Comparison of ENCODE assay signal across 32 mouse cellular contexts in genomic region chr4:98795241-98795640, GRCm38 (mm10). TPM values are rescaled to one million over a fixed set of nuclear protein-coding genes. Genes with fewer than 3 reads are reported as not detected.
DNase-seq lines count a peak whose midpoint lies in the region; ATAC-seq and TF ChIP-seq lines count a peak whose summit lies in the region.
"Had no signal": no experiment of that assay in that cellular context is flagged by ENCODE, and none has a peak within 500 bp of the region (broad histone marks: within the 10 kb centered on the region; RNA-seq: fewer than 3 reads in every experiment).

No protein-coding gene starts in this region.

- H3K36me3 ChIP-seq in liver, adult 2 months (ENCODE audit: control insufficient read depth, insufficient read depth, low read length) = no peaks in the 10 kb centered on the region
- H3K36me3 ChIP-seq in liver, postnatal 0 days (replicated peaks; ENCODE audit: insufficient read depth, low read length) = no peaks in the 10 kb centered on the region
- H3K36me3 ChIP-seq in lung, postnatal 0 days (ENCODE audit: insufficient read depth, low read length) = no peaks in the 10 kb centered on the region
- no peaks in the 10 kb centered on the region for H3K36me3 ChIP-seq in kidney, embryonic 16.5 days (ENCODE audit: insufficient read depth, low read length)
- H3K36me3 ChIP-seq: embryonic facial prominence, embryonic 12.5 days; embryonic facial prominence, embryonic 15.5 days; forebrain, embryonic 10.5 days; heart, embryonic 10.5 days; heart, embryonic 13.5 days had no signal

- H3K4me3 ChIP-seq in liver, adult 2 months (ENCODE audit: insufficient read depth, low read depth, low read length) = no peak overlapping the region
- no peak overlapping the region for H3K4me3 ChIP-seq in liver, postnatal 0 days (ENCODE audit: low read depth, low read length)
- no peak overlapping the region for H3K4me3 ChIP-seq in lung, postnatal 0 days (ENCODE audit: low read depth, low read length)
- no peak overlapping the region for H3K4me3 ChIP-seq in kidney, embryonic 16.5 days (ENCODE audit: low read length)
- H3K4me3 ChIP-seq: embryonic facial prominence, embryonic 12.5 days; embryonic facial prominence, embryonic 15.5 days; erythroblast, embryonic 14.5 days; forebrain, embryonic 10.5 days; forebrain, embryonic 13.5 days; heart, adult 2 months; heart, embryonic 10.5 days; heart, embryonic 13.5 days had no signal

- peaks cover 2% of the 10 kb centered on the region for H3K4me1 ChIP-seq in liver, adult 2 months (ENCODE audit: control insufficient read depth, insufficient read depth, low read length)
- H3K4me1 ChIP-seq in liver, postnatal 0 days (ENCODE audit: insufficient read depth) = no peaks in the 10 kb centered on the region
- no peaks in the 10 kb centered on the region for H3K4me1 ChIP-seq in lung, postnatal 0 days (ENCODE audit: insufficient read depth, low read depth, low read length)
- H3K4me1 ChIP-seq in kidney, embryonic 16.5 days (ENCODE audit: insufficient read depth, low read length) = peaks cover 28% of the 10 kb centered on the region

- 24% methylated on average over 2 of the region's 2 CpGs for WGBS in liver, adult 2 months
- WGBS in liver, postnatal 0 days (ENCODE audit: insufficient replicate concordance) = 54% methylated on average over 2 of the region's 2 CpGs
- WGBS in lung, postnatal 0 days = 44% methylated on average over 2 of the region's 2 CpGs
- WGBS in kidney, embryonic 16.5 days = 76% methylated on average over 2 of the region's 2 CpGs

- no peaks in the 10 kb centered on the region for H3K79me2 ChIP-seq in liver, adult 2 months (ENCODE audit: control insufficient read depth, insufficient read depth, low read length)

- peak; percentile 85 for DNase-seq in liver, adult 2 months (ENCODE audit: extremely low read depth, low read depth, low spot score)
- no peak for DNase-seq in liver, postnatal 0 days
- DNase-seq in lung, postnatal 0 days (ENCODE audit: low spot score) = peak; percentile 18
- DNase-seq in lung, postnatal 10 days = no peak
- DNase-seq in fat pad, adult 2 months (ENCODE audit: extremely low read depth, low read depth, low spot score) = peak; percentile 84
- DNase-seq: adrenal gland, adult 8-10 months; adrenal gland, postnatal 25 days; cerebellum, adult 11-12 months; cerebellum, adult 9-10 months; cerebellum, postnatal 14 days; gastrocnemius, postnatal 10 days; gastrocnemius, postnatal 36 days; heart, adult 2 months; heart, postnatal 14 days; heart, postnatal 4 days had no signal

- H3K9me3 ChIP-seq in liver, postnatal 0 days (ENCODE audit: low read length) = no peaks in the 10 kb centered on the region
- no peaks in the 10 kb centered on the region for H3K9me3 ChIP-seq in lung, postnatal 0 days (ENCODE audit: low read length)
- H3K9me3 ChIP-seq in kidney, embryonic 16.5 days (ENCODE audit: low read length) = no peaks in the 10 kb centered on the region
- H3K9me3 ChIP-seq: embryonic facial prominence, embryonic 12.5 days; embryonic facial prominence, embryonic 15.5 days; forebrain, embryonic 10.5 days; forebrain, embryonic 13.5 days; heart, embryonic 10.5 days; heart, embryonic 13.5 days had no signal

- no peak for TF ChIP-seq CTCF in liver, adult 2 months (IDR thresholded peaks at IDR 0.05; ENCODE audit: low read depth, low read length)
- TF ChIP-seq CTCF in liver, postnatal 0 days (IDR thresholded peaks at IDR 0.05; ENCODE audit: low read depth) = no peak
- TF ChIP-seq CTCF in lung, postnatal 0 days (IDR thresholded peaks at IDR 0.05) = no peak

- H3K9ac ChIP-seq in liver, adult 2 months (ENCODE audit: low read depth, low read length) = no peak overlapping the region
- no peak overlapping the region for H3K9ac ChIP-seq in liver, postnatal 0 days (replicated peaks)
- H3K9ac ChIP-seq in lung, postnatal 0 days (replicated peaks; ENCODE audit: low read depth) = no peak overlapping the region
- H3K9ac ChIP-seq in kidney, embryonic 16.5 days (replicated peaks; ENCODE audit: low read length) = no peak overlapping the region
- H3K9ac ChIP-seq: embryonic facial prominence, embryonic 12.5 days; embryonic facial prominence, embryonic 15.5 days; forebrain, embryonic 13.5 days; heart, embryonic 13.5 days; hindbrain, embryonic 14.5 days had no signal

- no peak overlapping the region for H3K27ac ChIP-seq in liver, adult 2 months (replicated peaks; ENCODE audit: insufficient read depth, low read depth, low read length)
- no peak overlapping the region for H3K27ac ChIP-seq in liver, postnatal 0 days (ENCODE audit: low read depth)
- no peak overlapping the region for H3K27ac ChIP-seq in lung, postnatal 0 days (ENCODE audit: low read length)
- H3K27ac ChIP-seq in kidney, embryonic 16.5 days (ENCODE audit: low read length) = no peak overlapping the region
- H3K27ac ChIP-seq: embryonic facial prominence, embryonic 12.5 days; embryonic facial prominence, embryonic 15.5 days; forebrain, embryonic 10.5 days; forebrain, embryonic 13.5 days; heart, adult 2 months; heart, embryonic 10.5 days; hindbrain, embryonic 14.5 days; hindbrain, postnatal 0 days had no signal

- no peak for TF ChIP-seq EP300 in liver, postnatal 0 days (IDR thresholded peaks at IDR 0.05; ENCODE audit: low read depth)
- TF ChIP-seq EP300 in lung, postnatal 0 days (IDR thresholded peaks at IDR 0.05) = no peak

- no peak overlapping the region for H3K4me2 ChIP-seq in liver, postnatal 0 days (ENCODE audit: low read depth, low read length)
- no peak overlapping the region for H3K4me2 ChIP-seq in lung, postnatal 0 days (replicated peaks; ENCODE audit: low read depth, low read length)
- no peak overlapping the region for H3K4me2 ChIP-seq in kidney, embryonic 16.5 days (replicated peaks; ENCODE audit: low read depth, low read length)
- H3K4me2 ChIP-seq: embryonic facial prominence, embryonic 12.5 days; embryonic facial prominence, embryonic 15.5 days; forebrain, embryonic 13.5 days; heart, embryonic 13.5 days; hindbrain, embryonic 14.5 days had no signal

- no peaks in the 10 kb centered on the region for H3K27me3 ChIP-seq in liver, adult 2 months (ENCODE audit: control insufficient read depth, insufficient read depth, low read length)
- H3K27me3 ChIP-seq in liver, postnatal 0 days (ENCODE audit: insufficient read depth, low read length) = no peaks in the 10 kb centered on the region
- H3K27me3 ChIP-seq in lung, postnatal 0 days (replicated peaks; ENCODE audit: insufficient read depth, low read length) = no peaks in the 10 kb centered on the region
- H3K27me3 ChIP-seq in kidney, embryonic 16.5 days (ENCODE audit: insufficient read depth, low read length) = no peaks in the 10 kb centered on the region
- H3K27me3 ChIP-seq: embryonic facial prominence, embryonic 12.5 days; embryonic facial prominence, embryonic 15.5 days; forebrain, embryonic 13.5 days had no signal

- no peak for TF ChIP-seq POLR2A in liver, adult 2 months (IDR thresholded peaks at IDR 0.05; ENCODE audit: extremely low read depth, insufficient read depth, low read length)

- ATAC-seq in liver, postnatal 0 days = no peak
- no peak for ATAC-seq in lung, postnatal 0 days
- no peak for ATAC-seq in kidney, embryonic 16.5 days (ENCODE audit: low FRiP score, low TSS enrichment)
- ATAC-seq: activated CD4-positive, CD25-positive, alpha-beta regulatory T cell, adult 4 months; forebrain, embryonic 13.5 days; forebrain, embryonic 16.5 days; hindbrain, postnatal 0 days had no signal

RNA-seq across cellular contexts. Expression of gene Kank4, which starts 22.1 kb away (rescaled TPM):
- total RNA-seq in liver, adult 2 months (2014; rRNA removed) = 0.07 TPM in 1 of 2 replicates, not detected in the other
- 0.01 and 0.16 TPM in 2 replicates for polyA plus RNA-seq in liver, adult 2 months (2012; rRNA removed)
- 0.08 TPM in 2 replicates for polyA plus RNA-seq in liver, postnatal 0 days (2015; fragmentation: Nextera tagmentation; extraction: Ambion mirVana)
- 0.98 and 1.3 TPM in 2 replicates for polyA plus RNA-seq in lung, postnatal 0 days (2015; fragmentation: Nextera tagmentation; extraction: Ambion mirVana)
- polyA plus RNA-seq in kidney, embryonic 16.5 days (2015; fragmentation: Nextera tagmentation; extraction: Ambion mirVana) = 2.4 and 2.6 TPM in 2 replicates
- total RNA-seq: granulocyte monocyte progenitor cell, adult 5-6 weeks had no signal
- polyA plus RNA-seq: activated CD4-positive, CD25-positive, alpha-beta regulatory T cell, adult 4 months; erythroblast, embryonic 14.5 days had no signal

RNA-seq across cellular contexts. Expression of gene I0C0044D17Rik, which starts 28.4 kb away (rescaled TPM):
- not detected in 2 replicates for total RNA-seq in liver, adult 2 months (2014; rRNA removed)
- polyA plus RNA-seq in liver, adult 2 months (2012; rRNA removed) = not detected in 2 replicates
- not detected in 2 replicates for polyA plus RNA-seq in liver, postnatal 0 days (2015; fragmentation: Nextera tagmentation; extraction: Ambion mirVana)
- not detected in 2 replicates for polyA plus RNA-seq in lung, postnatal 0 days (2015; fragmentation: Nextera tagmentation; extraction: Ambion mirVana)
- not detected in 2 replicates for polyA plus RNA-seq in kidney, embryonic 16.5 days (2015; fragmentation: Nextera tagmentation; extraction: Ambion mirVana)
- total RNA-seq: adrenal gland, adult 8-10 months; adrenal gland, postnatal 25 days; gastrocnemius, adult 18-20 months; gastrocnemius, postnatal 10 days; gastrocnemius, postnatal 36 days; granulocyte monocyte progenitor cell, adult 5-6 weeks; heart, adult 2 months; heart, postnatal 14 days; heart, postnatal 4 days; hindbrain, postnatal 0 days had no signal
- polyA plus RNA-seq: activated CD4-positive, CD25-positive, alpha-beta regulatory T cell, adult 4 months; brain, embryonic 14.5 days; embryonic facial prominence, embryonic 12.5 days; embryonic facial prominence, embryonic 15.5 days; erythroblast, embryonic 14.5 days; forebrain, embryonic 10.5 days; forebrain, embryonic 13.5 days; forebrain, embryonic 16.5 days; heart, adult 2 months; heart, embryonic 10.5 days; heart, embryonic 13.5 days; heart, embryonic 16.5 days; hindbrain, embryonic 11.5 days; hindbrain, embryonic 14.5 days; hindbrain, postnatal 0 days had no signal

Comparison
In these comparisons a context has a peak if more than half of its experiments do, and no peak if none do; other contexts are left out.
1. DNase-seq: peak in liver, adult 2 months (single experiment), lung, postnatal 0 days (single experiment) and fat pad, adult 2 months (single experiment); none in liver, postnatal 0 days (single experiment) and lung, postnatal 10 days (single experiment).